Mouse (Mus musculus) lung, postnatal 0 days (tissue): ENCODE data around the gene Tank. TPM values are rescaled to one million over a fixed set of nuclear protein-coding genes. Genes with fewer than 3 reads are reported as not detected.

Experiments
- ATAC-seq: fragments of 200-750 bp; cut with Nextera tagmentation; 2 replicates; pipeline ENCODE4 v1.8.0; 2017; ENCODE audit warnings: moderate library complexity
- DNase-seq: peaks from one replicate; pipeline ENCODE4 v3.0.0-alpha.2; 2016; ENCODE audit warnings: low spot score
- H3K27ac ChIP-seq: fragments of 300-500 bp; sonication (generic); 2 replicates; pipeline ENCODE4 v1.5.1; 2014; ENCODE audit warnings: antibody characterized with exemption, mild to moderate bottlenecking, low read length, mixed read lengths
- H3K27me3 ChIP-seq: fragments of 300-500 bp; sonication (generic); replicated peaks from 2 replicates; pipeline ENCODE4 v1.6.1; 2014; ENCODE audit warnings: low read length, mixed read lengths; ENCODE audit not compliant: insufficient read depth
- H3K36me3 ChIP-seq: fragments of 300-500 bp; sonication (generic); 2 replicates; pipeline ENCODE4 v1.6.1; 2014; ENCODE audit warnings: low read length, mixed read lengths; ENCODE audit not compliant: insufficient read depth
- H3K4me1 ChIP-seq: fragments of 300-500 bp; sonication (generic); 2 replicates; pipeline ENCODE4 v1.6.1; 2014; ENCODE audit warnings: antibody characterized with exemption, low read depth, low read length, mixed read lengths; ENCODE audit not compliant: insufficient read depth
- H3K4me2 ChIP-seq: fragments of 300-500 bp; sonication (generic); replicated peaks from 2 replicates; pipeline ENCODE4 v1.6.1; 2014; ENCODE audit warnings: low read depth, mild to moderate bottlenecking, low read length, moderate library complexity, mixed read lengths
- H3K4me3 ChIP-seq: fragments of 300-500 bp; sonication (generic); 2 replicates; pipeline ENCODE4 v1.5.1; 2014; ENCODE audit warnings: low read depth, low read length
- H3K9ac ChIP-seq: fragments of 300-500 bp; sonication (generic); replicated peaks from 2 replicates; pipeline ENCODE4 v1.6.1; 2014; ENCODE audit warnings: low read depth, mild to moderate bottlenecking
- H3K9me3 ChIP-seq: fragments of 300-500 bp; sonication (generic); 2 replicates; pipeline ENCODE4 v1.6.1; 2016; ENCODE audit warnings: low read length, mixed read lengths
- CTCF ChIP-seq: IDR thresholded peaks from 2 replicates; pipeline ENCODE4 v1.5.1; 2016; ENCODE audit warnings: antibody characterized with exemption, mild to moderate bottlenecking
- EP300 ChIP-seq: IDR thresholded peaks from 2 replicates; pipeline ENCODE4 v1.6.1; 2016; ENCODE audit warnings: antibody characterized with exemption, mild to moderate bottlenecking, control low read depth
- WGBS: fragments of 180-500 bp; shearing (Covaris S2); extraction: QIAGEN DNeasy Blood & Tissue Kit; methylation state at CpG from one replicate; pipeline ENCODE4 v1.1.7; 2014; 5-methylcytosine and 5-hydroxymethylcytosine counted together
- polyA plus RNA-seq: library from polyadenylated mRNA; unstranded; fragments of >200 nt; fragmentation: Nextera tagmentation; extraction: Ambion mirVana; gene quantifications from 2 replicates; pipeline ENCODE4 v1.2.1, GENCODE M21; 2015

The Tank gene
- polyA plus RNA-seq, 1 experiment from 2014 or later = 23.9 TPM

GRCm38 (mm10) chr2:61563202-61563601 is 15.2 kb upstream of the Tank start:
- DNase-seq = no peak
- no peak overlapping the region for H3K27ac ChIP-seq
- no peak overlapping the region for H3K4me3 ChIP-seq
- no peak for ATAC-seq
- no peak overlapping the region for H3K9ac ChIP-seq
- H3K9me3 ChIP-seq = no peaks in the 10 kb centered on the region
- WGBS = 79% methylated on average over 6 of the region's 6 CpGs
- H3K4me1 ChIP-seq = no peaks in the 10 kb centered on the region
- no peaks in the 10 kb centered on the region for H3K27me3 ChIP-seq
- TF ChIP-seq CTCF (no peak), EP300 (no peak)
- no peak overlapping the region for H3K4me2 ChIP-seq
- H3K36me3 ChIP-seq = no peaks in the 10 kb centered on the region

GRCm38 (mm10) chr2:61567045-61567783 is 11.2 kb upstream of the Tank start:
- no peak overlapping the region for H3K4me3 ChIP-seq
- TF ChIP-seq EP300 (no peak), CTCF (no peak)
- H3K27ac ChIP-seq = no peak overlapping the region
- no peaks in the 10 kb centered on the region for H3K9me3 ChIP-seq
- H3K27me3 ChIP-seq = no peaks in the 10 kb centered on the region
- DNase-seq = no peak
- H3K4me1 ChIP-seq = no peaks in the 10 kb centered on the region
- no peaks in the 10 kb centered on the region for H3K36me3 ChIP-seq
- no peak overlapping the region for H3K4me2 ChIP-seq
- H3K9ac ChIP-seq = no peak overlapping the region
- ATAC-seq = no peak
- 42% methylated on average over 4 of the region's 4 CpGs for WGBS

DNA sequence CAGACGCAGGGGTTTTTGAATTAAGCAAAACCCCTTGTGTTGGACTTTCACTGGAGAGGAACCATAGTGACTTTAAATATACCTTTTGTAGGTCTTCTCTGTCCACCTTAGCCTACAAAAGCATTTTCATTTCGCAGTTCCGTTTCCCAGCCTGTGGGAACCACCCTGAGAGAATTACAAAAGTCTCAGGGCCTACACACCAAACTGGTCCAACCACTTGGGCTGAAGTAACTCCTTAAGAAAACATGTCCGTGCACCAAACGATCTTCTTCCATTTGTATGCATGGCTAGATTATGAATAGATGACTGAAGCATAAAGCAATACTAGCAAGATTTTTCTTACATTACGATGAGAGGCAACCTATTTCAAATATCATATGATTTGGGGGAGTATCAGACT is 9.2 kb upstream of the Tank start:
- TF ChIP-seq CTCF = no peak
- peak; percentile 62 for TF ChIP-seq EP300
- no peak overlapping the region for H3K9ac ChIP-seq
- H3K4me3 ChIP-seq = no peak overlapping the region
- whole genome bisulfite sequencing = 62% methylated on average over 6 of the region's 6 CpGs
- DNase-seq (peak; percentile 61), ATAC-seq (peak; percentile 72)
- H3K27ac ChIP-seq = no peak overlapping the region
- no peak overlapping the region for H3K4me2 ChIP-seq
- no peaks in the 10 kb centered on the region for H3K4me1 ChIP-seq
- no peaks in the 10 kb centered on the region for H3K9me3 ChIP-seq
- H3K36me3 ChIP-seq = no peaks in the 10 kb centered on the region
- no peaks in the 10 kb centered on the region for H3K27me3 ChIP-seq

- H3K4me2 ChIP-seq = no peak overlapping the region
- H3K27me3 ChIP-seq = no peaks in the 10 kb centered on the region
- ATAC-seq = no peak
- no peak overlapping the region for H3K4me3 ChIP-seq
- no peaks in the 10 kb centered on the region for H3K9me3 ChIP-seq
- TF ChIP-seq CTCF (no peak), EP300 (no peak)
- no peak overlapping the region for H3K9ac ChIP-seq
- WGBS = 52% methylated on average over 4 of the region's 4 CpGs
- no peaks in the 10 kb centered on the region for H3K36me3 ChIP-seq
- no peaks in the 10 kb centered on the region for H3K4me1 ChIP-seq
- H3K27ac ChIP-seq = no peak overlapping the region
- no peak for DNase-seq
Observed at GRCm38 (mm10) chr2:61571343-61571955, 6.9 kb upstream of the Tank start.

- Histone ChIP-seq H3K4me2 (no peak overlapping the region), H3K27me3 (no peaks in the 10 kb centered on the region), H3K4me1 (0 out of 2 replicates have a peak, but pooled peaks cover 3% of the 10 kb centered on the region), H3K9ac (no peak overlapping the region), H3K36me3 (no peaks in the 10 kb centered on the region), H3K27ac (no peak overlapping the region), H3K4me3 (no peak overlapping the region), H3K9me3 (no peaks in the 10 kb centered on the region)
- DNase-seq = no peak
- WGBS = 62% methylated on average over 3 of the region's 3 CpGs
- ATAC-seq = no peak
- no peak for TF ChIP-seq CTCF
- TF ChIP-seq EP300 = no peak
Observed at GRCm38 (mm10) chr2:61576497-61576896, 1.9 kb upstream of the Tank start.

DNA sequence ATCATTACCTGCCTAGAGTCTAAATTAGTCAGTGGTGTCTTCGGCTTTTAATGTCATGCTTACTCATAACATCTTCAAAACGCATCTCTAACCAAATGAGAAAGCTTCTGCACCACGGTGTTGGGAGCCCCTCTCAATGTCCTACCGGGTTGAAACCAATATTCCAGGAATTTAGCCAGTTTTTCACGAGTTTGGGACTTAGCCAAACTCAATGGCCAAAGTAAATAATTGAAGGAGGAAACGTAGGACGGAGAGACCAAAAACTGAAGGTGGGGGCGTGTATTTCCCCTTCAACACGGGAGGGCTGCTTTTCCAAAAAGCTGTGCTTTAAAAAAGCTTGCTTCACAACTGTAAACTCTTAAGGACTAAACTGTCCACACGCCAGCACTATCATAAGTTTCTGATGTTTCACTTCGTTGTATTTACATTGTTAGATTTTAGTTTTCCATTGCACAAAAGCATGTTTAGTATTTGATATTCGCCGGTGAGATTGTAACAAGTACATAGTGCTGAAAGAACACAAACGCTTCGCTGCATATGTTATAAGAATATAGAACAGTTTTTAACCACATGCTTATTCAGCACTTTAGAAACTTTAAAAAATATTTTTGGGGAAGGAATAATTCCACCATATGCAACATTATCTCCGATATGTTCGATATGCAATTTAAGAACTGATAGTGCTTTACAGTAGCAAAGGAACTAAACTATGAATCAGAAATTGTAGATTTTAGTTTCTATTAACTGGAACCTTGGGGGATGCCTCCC is 1.3 kb upstream of the Tank start:
- Histone ChIP-seq H3K9ac (no peak overlapping the region), H3K27ac (no peak overlapping the region), H3K4me1 (0 out of 2 replicates have a peak, but pooled peaks cover 3% of the 10 kb centered on the region), H3K4me2 (peak overlapping the region; percentile 30), H3K27me3 (no peaks in the 10 kb centered on the region), H3K4me3 (no peak overlapping the region), H3K9me3 (no peaks in the 10 kb centered on the region), H3K36me3 (no peaks in the 10 kb centered on the region)
- TF ChIP-seq EP300 (no peak), CTCF (no peak)
- WGBS = 46% methylated on average over 17 of the region's 17 CpGs
- ATAC-seq (no peak; the same call in 1 of the 2 replicates), DNase-seq (peak; percentile 40)
